Mouse (Mus musculus) T-cell, adult 2 months (primary cell): ENCODE results near the gene Srp9.

Experiments used
- DNase-seq: peaks from one replicate; pipeline ENCODE4 v3.0.0; 2022; ENCODE audit warnings: low spot score

The Srp9 gene

DNA sequence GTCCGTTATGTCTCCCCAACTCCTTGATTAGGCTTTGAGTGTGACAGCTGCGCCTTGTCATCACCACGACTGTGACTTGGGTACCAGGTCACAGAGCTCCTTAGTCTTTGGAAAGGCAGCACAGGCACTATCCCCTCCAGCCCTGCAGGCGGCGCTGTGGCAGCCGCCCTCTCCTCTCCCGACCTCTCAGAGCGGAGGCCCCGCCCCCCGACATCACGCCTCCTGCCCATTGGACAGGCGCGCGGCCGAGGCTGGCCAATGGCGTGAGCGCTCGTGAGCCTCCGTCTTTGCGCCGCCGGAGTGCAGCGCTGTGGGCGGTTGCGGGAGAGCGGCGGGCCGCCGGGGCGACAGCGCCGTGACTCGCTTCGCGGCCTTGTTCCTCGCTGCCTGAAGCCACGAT is at the start of gene Srp9:
Gene Srp9 (plus strand): TSS at position 232 of the 400 bp plus-strand sequence.
- peak; percentile 98 for DNase-seq

DNA sequence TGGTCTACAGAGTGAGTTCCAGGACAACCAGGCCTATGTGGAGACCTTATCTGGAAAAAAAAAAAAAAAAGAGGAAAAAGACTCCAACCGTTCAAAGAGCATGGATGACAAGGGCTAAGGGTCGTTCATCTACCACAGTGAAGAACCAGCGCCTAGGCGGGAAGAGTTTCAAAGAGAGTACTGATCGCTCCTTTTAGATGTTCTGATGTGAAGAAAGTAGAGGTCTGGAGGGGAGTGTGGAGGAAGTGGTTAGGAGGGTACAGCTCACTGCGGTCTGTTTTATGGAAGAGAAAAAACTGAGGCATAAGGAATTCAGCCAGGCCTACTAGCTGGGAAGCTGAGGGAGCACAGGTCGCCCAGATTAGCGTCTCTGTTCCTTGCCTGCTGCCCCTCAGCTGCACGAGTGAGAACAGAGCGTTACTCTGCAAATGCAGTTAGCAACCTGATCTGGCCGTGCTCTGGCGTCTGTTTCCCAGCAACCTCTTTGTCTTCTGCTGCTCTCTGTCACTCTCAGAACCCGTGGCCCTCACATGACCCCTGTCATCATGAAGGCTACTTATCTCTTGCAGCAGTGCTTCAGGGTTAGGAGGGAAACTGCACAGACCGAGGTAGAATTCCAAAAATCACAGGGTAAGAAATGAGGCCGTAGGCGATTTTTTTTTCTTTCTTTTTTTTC is 42.7 kb upstream of the Srp9 start:
- DNase-seq = no peak

DNA sequence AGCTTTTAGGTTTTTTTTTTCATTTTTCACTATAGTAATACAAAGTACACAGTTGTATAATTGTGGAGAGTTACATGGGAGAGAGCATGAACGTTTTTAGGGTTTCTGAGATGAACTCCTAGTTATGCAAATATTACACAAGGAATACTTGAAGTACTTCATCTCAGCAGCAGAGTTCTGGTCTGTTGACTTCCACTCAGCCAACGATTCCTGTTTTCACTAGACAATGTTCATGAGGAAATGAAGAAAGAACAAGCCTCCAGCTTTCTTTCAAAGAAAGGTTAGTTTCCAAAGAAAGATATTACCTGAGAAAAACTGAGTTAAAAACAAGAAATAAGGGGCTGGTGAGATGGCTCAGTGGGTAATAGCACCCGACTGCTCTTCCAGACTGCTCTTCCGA is 41.1 kb upstream of the Srp9 start:
- no peak for DNase-seq

DNA sequence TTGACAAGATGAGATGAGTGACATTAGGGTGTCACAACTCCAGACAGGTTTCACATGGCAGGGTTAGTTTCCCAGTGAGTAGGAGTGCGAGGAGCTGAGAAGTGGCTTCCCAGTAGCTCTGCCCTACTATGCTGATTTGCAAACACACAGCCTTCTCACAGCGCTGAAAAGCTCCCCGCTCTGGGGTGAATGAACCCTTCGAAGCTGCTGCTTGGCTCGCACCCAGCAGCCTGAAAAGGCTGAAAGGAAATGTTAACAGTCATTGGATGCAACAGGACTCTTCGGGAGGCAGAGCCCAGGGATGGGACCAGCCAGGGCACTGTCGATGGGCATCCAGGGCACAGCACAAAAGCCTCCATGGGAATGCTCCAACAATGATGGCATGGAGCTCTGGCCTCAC is 37.8 kb upstream of the Srp9 start:
- no peak for DNase-seq

DNA sequence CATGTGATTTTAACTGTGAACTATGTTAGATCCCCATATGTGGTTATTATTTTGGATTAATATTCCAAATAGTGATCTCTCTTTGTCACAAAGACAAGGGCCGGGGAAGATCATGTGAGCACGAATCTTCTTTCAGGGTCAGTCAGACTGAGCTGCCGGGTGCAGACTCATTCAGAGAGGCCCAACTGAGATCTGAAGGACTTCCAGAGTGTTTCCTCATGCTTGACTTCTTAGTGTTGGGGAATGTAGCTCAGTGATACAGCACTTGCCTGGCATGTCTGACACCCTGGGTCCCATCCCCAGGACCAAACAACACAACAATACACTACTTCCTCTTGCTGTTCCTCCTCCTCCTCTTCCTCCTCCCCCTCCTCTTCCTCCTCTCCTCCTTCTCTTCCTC is 37.2 kb upstream of the Srp9 start:
- DNase-seq = no peak

DNA sequence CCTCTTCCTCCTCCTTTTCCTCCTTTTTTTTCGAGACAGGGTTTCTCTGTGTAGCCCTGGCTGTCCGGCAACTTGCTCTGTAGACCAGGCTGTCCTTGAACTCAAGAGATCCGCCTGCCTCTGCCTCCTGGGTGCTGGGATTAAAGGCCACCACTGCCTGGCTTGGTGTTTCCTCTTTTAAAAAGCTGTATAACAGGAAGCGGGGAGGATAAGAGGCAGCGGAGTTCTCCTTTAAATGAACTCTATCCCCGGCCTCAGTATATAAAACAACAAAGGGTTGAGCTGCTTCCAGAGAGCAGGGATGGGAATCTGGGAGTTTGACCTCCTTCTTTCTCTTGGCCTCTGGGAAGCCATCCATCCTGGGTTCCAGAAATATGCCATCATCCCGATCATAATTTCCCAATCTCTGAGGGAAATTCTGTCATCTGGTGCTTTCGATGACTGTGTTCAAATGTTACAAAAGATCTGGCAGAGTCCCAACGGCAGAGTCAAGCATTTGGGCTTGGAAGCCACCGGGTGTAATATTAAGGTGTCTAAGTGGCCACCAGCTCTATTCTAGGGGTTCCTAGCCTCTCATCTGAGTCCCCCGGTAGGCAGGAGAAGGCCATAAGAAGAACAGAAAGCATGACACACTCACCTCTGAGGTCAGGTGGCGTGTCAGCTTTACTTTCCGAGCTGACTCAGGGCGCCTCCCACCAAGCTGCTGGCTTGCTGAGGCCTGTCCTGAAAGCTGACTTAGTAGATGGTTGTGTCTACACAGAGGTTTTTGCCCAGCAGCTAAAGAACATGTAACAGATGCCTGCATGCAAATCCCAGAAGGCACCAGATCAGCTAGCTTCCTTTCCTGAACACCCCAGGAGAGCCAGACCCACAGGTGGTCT is 36.5 kb upstream of the Srp9 start:
- DNase-seq = no peak

DNA sequence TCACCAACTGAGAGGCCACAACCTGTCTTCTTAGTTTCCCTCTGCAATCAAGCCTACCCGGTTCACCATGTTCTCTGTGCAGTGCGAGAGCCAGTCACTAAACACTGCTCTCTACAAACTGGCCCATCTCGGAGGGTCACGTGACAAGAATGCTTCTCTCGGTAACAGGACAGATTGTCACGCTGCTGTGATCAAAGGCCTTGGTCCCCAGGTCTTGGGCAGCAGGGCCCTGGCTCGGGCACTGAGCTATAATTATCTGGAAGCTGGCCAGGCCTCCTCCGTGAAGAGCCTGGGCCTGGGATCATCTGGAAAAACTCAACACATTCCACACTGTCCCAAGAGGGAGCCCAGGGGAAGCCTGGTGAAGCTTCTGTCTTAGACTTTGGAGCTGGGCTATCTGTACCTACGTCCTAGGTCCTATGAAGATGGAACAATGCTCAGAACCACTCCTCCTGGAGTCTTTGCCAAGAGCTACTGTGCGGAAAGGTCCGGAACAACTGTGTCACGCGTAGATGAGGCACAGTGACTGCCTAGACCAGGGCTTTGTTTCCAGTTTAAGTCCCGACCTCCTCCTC is 35.6 kb upstream of the Srp9 start:
- no peak for DNase-seq

DNA sequence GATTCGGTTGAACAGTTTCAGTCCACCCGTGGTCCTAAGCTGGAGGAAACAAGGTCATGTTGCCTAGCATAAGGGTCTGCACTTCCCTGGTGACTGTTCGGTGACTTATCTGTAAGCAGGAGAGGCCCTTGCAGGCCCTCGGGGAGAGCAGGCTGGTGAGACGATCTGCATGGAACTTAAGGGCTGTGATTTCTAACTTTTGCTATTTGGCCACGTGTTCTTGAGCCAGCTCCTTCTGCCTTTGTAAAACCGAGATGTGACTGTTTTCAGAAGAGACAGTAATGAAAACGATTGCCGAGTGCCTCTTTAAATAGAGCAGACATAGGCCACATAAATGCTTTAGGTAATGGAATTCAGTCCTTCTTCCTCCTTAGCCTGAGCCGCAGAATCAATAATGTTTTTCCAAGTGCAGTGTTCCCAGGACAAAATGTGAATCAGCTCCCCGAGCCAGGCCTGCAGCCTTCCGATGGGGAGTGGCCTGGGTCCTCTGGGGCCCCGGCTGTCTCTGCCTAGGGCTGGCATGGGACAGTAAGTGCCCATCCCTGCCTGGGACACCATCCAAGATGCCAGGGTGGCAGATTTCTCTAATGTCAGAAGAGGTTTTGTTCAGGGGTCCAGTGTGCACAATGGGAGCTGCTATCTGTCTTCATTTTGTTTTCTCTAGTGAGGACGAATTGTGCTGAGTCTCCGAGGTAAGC is 34.8 kb upstream of the Srp9 start:
- DNase-seq = no peak

DNA sequence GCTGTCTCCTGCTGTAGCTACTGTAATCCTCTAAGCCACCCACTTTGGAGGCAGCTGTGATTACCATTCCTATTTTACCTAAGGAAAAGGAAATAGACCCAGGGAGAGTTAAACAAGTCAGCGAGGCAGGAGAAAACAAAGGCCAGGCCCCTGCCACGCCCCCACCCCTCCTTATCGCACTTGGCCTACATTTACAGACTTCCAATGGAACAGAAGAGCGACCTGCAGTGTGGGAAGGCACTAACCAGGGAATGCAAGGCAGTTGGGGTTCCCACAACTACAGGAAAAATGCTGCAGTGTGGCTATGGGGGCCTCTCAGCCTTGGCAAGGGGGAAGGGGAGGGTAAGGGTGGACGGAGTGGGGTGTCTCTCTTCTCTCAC is 34.2 kb upstream of the Srp9 start:
- no peak for DNase-seq

DNA sequence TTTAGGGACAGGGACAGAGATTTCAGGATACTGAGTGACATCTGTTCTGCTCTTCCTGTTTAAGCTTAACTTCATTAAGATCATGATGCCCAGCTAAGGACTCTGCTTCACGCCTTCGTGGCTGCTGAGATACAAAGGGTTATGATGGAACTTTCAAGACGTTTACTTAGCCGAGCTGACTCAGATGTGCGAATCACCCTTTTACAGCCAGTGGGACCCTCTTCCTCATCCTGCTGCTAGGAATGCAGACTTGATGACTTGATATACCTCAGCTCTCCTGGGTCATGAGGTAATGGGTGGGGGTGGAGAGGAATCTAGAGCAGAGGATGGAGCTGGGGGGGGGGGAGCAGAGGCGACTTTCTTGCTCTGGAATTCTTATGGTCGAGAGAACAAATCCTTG is 33.3 kb upstream of the Srp9 start:
- DNase-seq = no peak

DNA sequence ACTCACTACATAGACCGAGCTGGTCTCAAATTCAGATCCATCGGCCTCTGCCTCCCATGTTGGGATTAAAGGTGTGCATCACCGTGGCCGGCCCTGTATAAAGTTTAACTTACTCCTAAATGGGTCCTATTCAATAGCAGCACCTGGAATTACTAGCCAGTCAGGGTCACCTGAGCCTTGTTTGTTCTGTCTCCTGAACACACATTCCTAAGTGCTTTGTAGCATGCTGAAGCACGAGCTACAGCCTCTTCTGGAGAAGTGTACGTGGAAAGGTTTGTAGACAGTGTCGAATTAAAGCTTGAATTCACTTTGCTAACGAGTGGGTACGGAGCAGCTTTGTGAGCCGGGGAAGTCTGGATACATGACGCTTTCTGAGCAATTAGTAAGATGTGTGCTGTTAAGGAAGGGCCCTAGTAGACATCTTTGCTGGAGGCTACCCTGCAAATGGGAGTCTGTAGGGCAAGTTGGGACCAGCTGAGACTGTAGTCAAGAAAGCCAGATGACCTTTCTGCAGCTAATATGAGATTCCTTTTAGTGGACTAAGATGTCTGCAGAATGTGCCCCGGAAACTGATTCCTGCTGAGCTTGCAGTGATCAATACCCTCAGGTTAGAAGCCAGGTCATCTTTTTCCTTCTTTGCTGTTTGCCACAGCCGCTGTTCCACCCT is 32.7 kb upstream of the Srp9 start:
- no peak for DNase-seq

DNA sequence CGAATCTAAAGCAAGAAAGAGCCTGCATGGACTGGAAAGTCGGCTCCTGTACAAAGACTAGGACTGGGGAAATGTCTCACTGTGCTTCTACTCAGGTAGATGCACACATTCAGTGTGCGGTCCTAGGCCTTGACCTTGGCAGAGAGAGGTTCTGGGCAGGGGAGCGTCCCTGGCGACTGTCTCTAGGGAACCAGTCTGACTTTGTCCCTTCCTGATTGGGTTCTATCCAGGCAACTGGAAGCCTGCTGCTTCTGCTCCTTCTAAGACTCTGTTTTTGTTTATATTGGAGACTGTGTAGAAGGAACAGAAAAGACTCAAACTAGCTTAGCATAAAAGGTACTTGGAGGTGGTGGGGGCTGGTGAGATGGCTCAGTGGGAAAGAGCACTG is 32.1 kb upstream of the Srp9 start:
- no peak for DNase-seq

DNA sequence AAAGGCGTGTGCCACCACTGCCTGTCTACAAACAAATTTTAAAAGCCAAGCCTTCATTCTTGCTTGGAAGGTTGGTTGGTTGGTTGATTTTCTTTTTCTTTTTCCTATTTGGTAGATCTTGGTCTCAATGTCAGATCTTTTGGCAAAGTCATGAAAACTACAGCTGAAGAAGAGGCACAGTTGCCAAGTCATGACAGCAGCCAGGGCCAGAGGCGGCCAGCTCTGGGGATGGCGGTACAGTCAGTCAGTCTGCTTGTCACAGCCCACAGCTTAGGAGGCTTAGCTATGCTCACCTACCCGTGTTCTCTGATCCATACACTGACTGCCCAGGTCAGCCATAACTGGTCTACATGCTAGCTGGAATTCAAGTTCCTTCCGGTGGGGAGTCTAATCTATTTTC is 31.1 kb upstream of the Srp9 start:
- DNase-seq = no peak

DNA sequence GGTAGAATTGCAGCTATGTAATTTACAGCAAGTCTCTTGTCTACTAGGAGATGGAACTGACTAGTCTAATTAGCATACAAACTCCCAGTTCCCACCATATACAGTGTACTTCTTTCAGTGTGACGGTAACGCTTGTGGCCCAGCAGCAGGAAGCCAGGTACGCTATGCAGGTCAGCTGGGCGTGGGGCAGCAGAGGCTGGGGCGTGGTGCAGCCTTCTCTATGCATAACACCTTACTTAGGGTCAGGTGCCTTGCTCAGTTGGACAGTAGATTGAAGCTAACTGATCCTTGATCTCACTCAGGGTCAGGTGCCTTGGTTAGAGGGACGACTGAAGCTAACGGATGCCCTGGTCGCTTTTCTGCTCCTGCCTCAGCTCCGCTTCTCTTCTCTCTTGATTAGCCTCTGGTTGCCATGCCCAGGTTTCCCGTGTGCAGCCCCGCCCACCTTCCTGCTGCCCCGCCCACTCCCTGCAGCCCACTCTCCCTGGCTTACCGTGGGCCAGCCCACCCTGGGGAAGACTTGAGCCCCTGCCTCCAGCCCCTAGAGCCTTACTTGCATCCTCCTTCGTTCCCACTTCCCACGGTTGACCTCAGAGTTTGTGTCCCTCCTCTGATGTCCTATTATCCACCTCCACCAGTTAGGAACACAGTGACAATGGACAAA is 29.9 kb upstream of the Srp9 start:
- DNase-seq = no peak

DNA sequence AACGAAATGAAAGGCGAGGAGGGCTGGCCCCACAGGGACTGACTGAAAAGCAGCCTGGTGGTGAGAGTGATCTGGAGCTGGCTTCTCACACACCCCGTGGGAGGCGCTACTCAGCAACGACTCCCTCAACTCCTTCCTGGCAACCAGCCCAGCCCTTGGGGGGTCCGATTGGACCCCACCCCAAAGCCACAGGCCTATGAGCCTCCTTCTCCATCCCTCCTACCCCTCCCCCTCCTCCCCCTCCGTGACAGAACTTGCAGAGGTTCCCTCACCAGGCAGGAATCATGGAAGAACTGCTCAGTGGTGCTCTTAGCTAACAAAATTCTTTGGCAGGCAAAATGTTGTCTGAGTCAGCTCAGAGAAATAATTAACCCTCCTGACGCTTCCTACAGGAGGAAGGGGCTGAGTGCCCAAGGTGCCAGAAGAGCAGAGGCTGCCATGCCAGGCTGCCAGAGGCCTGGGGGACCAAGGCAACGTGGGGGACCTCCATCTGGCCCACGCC is 29.2 kb upstream of the Srp9 start:
- no peak for DNase-seq

DNA sequence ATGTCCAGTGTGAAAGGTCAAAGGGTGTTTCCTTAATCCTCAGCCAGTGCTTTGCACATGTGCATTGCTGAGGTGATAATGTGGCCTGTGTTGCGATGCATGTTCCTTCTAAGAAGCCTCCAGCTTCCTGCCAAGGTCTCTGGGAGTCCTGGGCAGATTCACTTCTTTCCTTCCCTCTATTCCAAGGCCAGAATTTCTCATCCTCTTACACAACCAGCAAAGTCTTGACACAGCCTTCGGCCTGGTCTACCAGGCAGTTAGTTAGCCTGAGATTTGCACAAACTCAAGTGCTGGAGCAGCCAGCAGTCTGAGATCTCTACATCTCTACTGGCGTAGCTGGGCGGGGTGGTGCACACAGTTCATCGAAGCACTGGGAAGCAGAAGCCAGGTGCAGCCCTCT is 27.8 kb upstream of the Srp9 start:
- DNase-seq = no peak

DNA sequence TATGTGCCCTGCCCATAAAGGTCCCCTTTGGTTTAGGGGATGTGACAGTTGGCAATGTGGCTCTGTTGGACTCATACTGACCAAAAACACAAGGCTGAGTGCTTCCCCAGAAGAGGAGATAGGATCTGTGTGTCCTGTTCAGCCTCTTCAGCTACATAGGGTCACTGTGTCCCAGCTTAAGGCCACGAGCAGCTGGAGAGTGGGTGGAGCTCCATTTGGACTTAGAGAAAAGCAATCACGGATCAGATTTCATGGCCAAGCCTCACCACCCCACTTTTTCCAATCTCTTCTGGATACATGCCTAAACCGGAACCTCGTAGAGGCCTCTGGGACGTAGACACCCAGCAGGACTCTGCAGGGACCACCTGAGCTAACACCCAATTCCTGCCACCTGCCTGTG is 25.5 kb upstream of the Srp9 start:
- DNase-seq = no peak

DNA sequence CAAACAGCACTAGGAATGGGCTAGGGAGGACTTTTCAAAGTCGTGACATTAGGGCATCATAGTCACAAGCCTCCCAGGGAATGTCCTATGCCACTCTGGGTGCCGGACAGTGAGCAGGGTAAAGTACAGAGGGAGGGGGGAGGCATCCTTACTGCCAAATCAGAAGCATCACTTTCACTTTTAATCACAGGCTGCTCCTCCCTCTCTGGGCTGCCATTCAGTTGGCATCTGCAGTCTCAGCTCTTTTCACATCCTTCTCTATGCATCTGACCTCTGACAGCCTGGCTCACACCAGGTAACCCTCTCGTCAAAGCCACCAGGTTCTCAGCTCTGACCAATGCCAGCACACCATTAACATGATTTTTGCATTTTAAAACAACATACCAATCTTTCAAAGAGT is 24.1 kb upstream of the Srp9 start:
- DNase-seq = no peak

DNA sequence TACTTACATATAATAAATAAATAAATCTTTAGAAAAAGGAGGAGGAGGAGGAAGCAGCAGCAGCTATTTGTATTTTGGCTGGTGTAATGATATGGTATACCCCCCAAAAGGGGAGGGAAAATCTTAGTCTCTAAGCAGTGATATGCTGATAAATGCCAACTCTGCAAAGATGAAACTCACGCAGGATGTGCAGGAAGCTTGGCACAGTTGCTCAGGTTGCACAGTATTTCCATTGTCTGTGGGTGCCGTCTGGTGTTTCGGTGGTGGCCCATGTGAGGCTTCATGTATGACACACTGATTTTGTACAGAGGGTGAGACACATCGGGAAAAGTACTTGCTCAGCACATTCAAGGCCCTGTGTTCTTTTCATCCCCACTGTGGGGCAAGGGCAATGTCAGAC is 23.1 kb upstream of the Srp9 start:
- DNase-seq = no peak

DNA sequence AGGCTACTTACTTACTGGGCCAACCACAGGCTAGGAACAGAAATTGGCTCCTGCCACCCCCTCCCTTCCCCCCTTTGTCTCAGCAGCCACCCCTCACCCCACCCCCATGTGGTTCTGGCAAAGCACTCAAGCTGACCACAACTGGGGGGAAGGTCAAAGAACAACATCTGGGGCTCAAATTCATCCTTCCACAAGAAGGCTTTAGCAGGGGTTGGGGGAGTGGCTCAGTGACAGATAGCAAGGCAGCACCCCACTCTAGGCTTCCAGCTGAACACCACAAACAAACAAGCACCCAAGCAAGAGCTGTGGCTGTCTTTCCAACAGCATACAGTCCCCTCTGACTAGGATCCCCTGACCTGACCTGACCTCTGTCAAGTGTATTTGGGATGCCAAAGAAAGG is 21.8 kb upstream of the Srp9 start:
- no peak for DNase-seq

DNA sequence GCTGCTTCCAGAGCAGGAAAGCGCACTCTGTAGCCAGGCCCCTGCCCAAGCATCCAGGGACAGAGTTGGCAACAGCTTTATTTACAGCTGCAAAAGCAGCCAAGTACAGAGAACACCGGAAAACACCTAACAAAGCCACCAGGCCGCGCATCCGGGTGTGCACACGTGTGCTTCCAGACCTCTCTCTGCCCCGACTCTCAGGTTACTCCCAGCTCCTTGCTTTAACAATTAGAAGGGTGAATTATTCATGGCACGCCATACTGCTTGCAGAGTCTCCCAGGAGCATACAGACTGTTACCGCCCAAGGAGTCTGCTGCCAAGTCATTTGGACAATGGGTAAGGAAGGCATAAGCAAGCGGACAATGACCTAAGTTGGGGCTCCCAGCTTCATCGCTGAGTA is 21.1 kb upstream of the Srp9 start:
- DNase-seq = no peak

DNA sequence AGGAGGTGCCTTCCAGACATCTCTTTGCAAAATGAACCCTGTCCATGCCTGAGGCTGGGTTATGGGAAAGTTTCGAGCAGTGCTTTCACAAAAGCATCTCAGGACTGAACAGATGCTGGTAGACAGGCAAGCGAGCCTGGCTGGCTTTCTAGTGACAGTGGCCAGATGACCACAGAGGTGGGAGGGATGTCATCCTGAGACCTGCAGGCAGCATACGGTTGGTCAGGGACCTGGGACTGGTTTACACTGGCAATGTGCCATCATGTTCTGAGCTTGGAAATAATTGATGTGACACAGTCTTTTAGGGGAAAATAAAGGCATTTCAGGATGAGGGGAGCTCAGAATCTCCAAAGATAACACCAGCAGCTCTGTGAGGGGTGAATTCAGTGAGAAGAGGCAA is 19.5 kb upstream of the Srp9 start:
- DNase-seq = no peak
